Mouse (Mus musculus): Measurements from ENCODE around the gene Lman2l. TPM values are rescaled to one million over a fixed set of nuclear protein-coding genes. Genes with fewer than 3 reads are reported as not detected.

Lman2l gene
- total and polyA plus RNA-seq, 2 experiments from 2014 or later = 8.2 to 22.3 TPM

- no peaks in the 10 kb centered on the region for H3K27me3 ChIP-seq (ENCODE audit: control insufficient read depth, insufficient read depth, low read length)
- WGBS = 50% methylated on average over 2 of the region's 2 CpGs
- peaks cover 32% of the 10 kb centered on the region for H3K4me1 ChIP-seq (ENCODE audit: control insufficient read depth, insufficient read depth)
- TF ChIP-seq CTCF (IDR thresholded peaks at IDR 0.05; ENCODE audit: low read depth) (no peak), EP300 (IDR thresholded peaks at IDR 0.05; ENCODE audit: low read depth) (no peak)
- ATAC-seq (ENCODE audit: insufficient read depth, low read depth) = no peak
- no peak overlapping the region for H3K4me3 ChIP-seq (ENCODE audit: low read depth, low read length)
- H3K9me3 ChIP-seq (replicated peaks; ENCODE audit: control insufficient read depth, low read length) = no peaks in the 10 kb centered on the region
- DNase-seq (ENCODE audit: low spot score) = no peak
- H3K27ac ChIP-seq (ENCODE audit: low read depth) = 0 out of 2 replicates have a peak overlapping the region, but pooled peaks have one; percentile 13
- no peak overlapping the region for H3K9ac ChIP-seq (replicated peaks; ENCODE audit: low read depth, low read length)
- H3K36me3 ChIP-seq (replicated peaks; ENCODE audit: control insufficient read depth, insufficient read depth, low read length) = no peaks in the 10 kb centered on the region
- H3K4me2 ChIP-seq (ENCODE audit: low read depth, low read length) = no peak overlapping the region
Observed at GRCm38 (mm10) chr1:36469811-36470444, 24.9 kb upstream of the Lman2l start.

GRCm38 (mm10) chr1:36467446-36467845 lies 22.4 kb upstream of the Lman2l start:
- TF ChIP-seq EP300 (IDR thresholded peaks at IDR 0.05; ENCODE audit: low read depth) (no peak), CTCF (IDR thresholded peaks at IDR 0.05; ENCODE audit: low read depth) (no peak)
- DNase-seq (ENCODE audit: low spot score) = no peak
- Histone ChIP-seq H3K27me3 (ENCODE audit: control insufficient read depth, insufficient read depth, low read length) (no peaks in the 10 kb centered on the region), H3K9ac (replicated peaks; ENCODE audit: low read depth, low read length) (no peak overlapping the region), H3K9me3 (replicated peaks; ENCODE audit: control insufficient read depth, low read length) (no peaks in the 10 kb centered on the region), H3K27ac (ENCODE audit: low read depth) (no peak overlapping the region), H3K36me3 (replicated peaks; ENCODE audit: control insufficient read depth, insufficient read depth, low read length) (no peaks in the 10 kb centered on the region), H3K4me1 (ENCODE audit: control insufficient read depth, insufficient read depth) (peaks cover 8% of the 10 kb centered on the region; the same call in 1 of the 2 replicates), H3K4me3 (ENCODE audit: low read depth, low read length) (no peak overlapping the region), H3K4me2 (ENCODE audit: low read depth, low read length) (no peak overlapping the region)
- 59% methylated on average over 5 of the region's 5 CpGs for WGBS
- ATAC-seq (ENCODE audit: insufficient read depth, low read depth) = no peak

GRCm38 (mm10) chr1:36465641-36466160 lies 20.6 kb upstream of the Lman2l start:
- no peak for ATAC-seq (ENCODE audit: insufficient read depth, low read depth)

GRCm38 (mm10) chr1:36461829-36462228 lies 16.8 kb upstream of the Lman2l start:
- no peak for DNase-seq (ENCODE audit: low spot score)
- no peak overlapping the region for H3K4me3 ChIP-seq (ENCODE audit: low read depth, low read length)
- no peaks in the 10 kb centered on the region for H3K4me1 ChIP-seq (ENCODE audit: control insufficient read depth, insufficient read depth)
- no peak overlapping the region for H3K9ac ChIP-seq (replicated peaks; ENCODE audit: low read depth, low read length)
- no peak overlapping the region for H3K4me2 ChIP-seq (ENCODE audit: low read depth, low read length)
- H3K36me3 ChIP-seq (replicated peaks; ENCODE audit: control insufficient read depth, insufficient read depth, low read length) = no peaks in the 10 kb centered on the region
- 30% methylated on average over 2 of the region's 2 CpGs for WGBS
- H3K27ac ChIP-seq (ENCODE audit: low read depth) = no peak overlapping the region
- no peak for TF ChIP-seq CTCF (IDR thresholded peaks at IDR 0.05; ENCODE audit: low read depth)
- ATAC-seq (ENCODE audit: insufficient read depth, low read depth) = no peak
- no peaks in the 10 kb centered on the region for H3K9me3 ChIP-seq (replicated peaks; ENCODE audit: control insufficient read depth, low read length)
- H3K27me3 ChIP-seq (ENCODE audit: control insufficient read depth, insufficient read depth, low read length) = no peaks in the 10 kb centered on the region

More at GRCm38 (mm10) chr1:36465641-36466160, 20.6 kb upstream of the Lman2l start:
- Histone ChIP-seq H3K27me3 (ENCODE audit: control insufficient read depth, insufficient read depth, low read length) (no peaks in the 10 kb centered on the region), H3K4me2 (ENCODE audit: low read depth, low read length) (no peak overlapping the region), H3K4me3 (ENCODE audit: low read depth, low read length) (no peak overlapping the region), H3K9ac (replicated peaks; ENCODE audit: low read depth, low read length) (no peak overlapping the region), H3K4me1 (ENCODE audit: control insufficient read depth, insufficient read depth) (no peaks in the 10 kb centered on the region), H3K27ac (ENCODE audit: low read depth) (no peak overlapping the region), H3K36me3 (replicated peaks; ENCODE audit: control insufficient read depth, insufficient read depth, low read length) (no peaks in the 10 kb centered on the region), H3K9me3 (replicated peaks; ENCODE audit: control insufficient read depth, low read length) (no peaks in the 10 kb centered on the region)
- DNase-seq (ENCODE audit: low spot score) = no peak
- WGBS = 54% methylated on average over 4 of the region's 4 CpGs
- TF ChIP-seq EP300 (IDR thresholded peaks at IDR 0.05; ENCODE audit: low read depth) (no peak), CTCF (IDR thresholded peaks at IDR 0.05; ENCODE audit: low read depth) (no peak)

- no peak overlapping the region for H3K27ac ChIP-seq (ENCODE audit: low read depth)
- no peaks in the 10 kb centered on the region for H3K27me3 ChIP-seq (ENCODE audit: control insufficient read depth, insufficient read depth, low read length)
- no peaks in the 10 kb centered on the region for H3K36me3 ChIP-seq (replicated peaks; ENCODE audit: control insufficient read depth, insufficient read depth, low read length)
- H3K4me1 ChIP-seq (ENCODE audit: control insufficient read depth, insufficient read depth) = no peaks in the 10 kb centered on the region
- H3K9me3 ChIP-seq (replicated peaks; ENCODE audit: control insufficient read depth, low read length) = 0 out of 2 replicates have a peak, but pooled peaks cover 2% of the 10 kb centered on the region
- 61% methylated on average over 5 of the region's 5 CpGs for WGBS
- no peak overlapping the region for H3K4me2 ChIP-seq (ENCODE audit: low read depth, low read length)
- DNase-seq (ENCODE audit: low spot score) (no peak), ATAC-seq (ENCODE audit: insufficient read depth, low read depth) (no peak)
- no peak overlapping the region for H3K9ac ChIP-seq (replicated peaks; ENCODE audit: low read depth, low read length)
- TF ChIP-seq EP300 (IDR thresholded peaks at IDR 0.05; ENCODE audit: low read depth) = no peak
- no peak for TF ChIP-seq CTCF (IDR thresholded peaks at IDR 0.05; ENCODE audit: low read depth)
- H3K4me3 ChIP-seq (ENCODE audit: low read depth, low read length) = no peak overlapping the region
Observed at GRCm38 (mm10) chr1:36458169-36458568, 13.1 kb upstream of the Lman2l start.

All from heart, postnatal 0 days (tissue).